Mouse (Mus musculus): ENCODE data around the gene Hoxb4. TPM values are rescaled to one million over a fixed set of nuclear protein-coding genes. Genes with fewer than 3 reads are reported as not detected.
A peak's percentile ranks its signal among the peaks of the same experiment; 100 is the strongest.

The Hoxb4 gene
- polyA plus RNA-seq, 1 experiment from 2014 or later: 7.5 TPM

DNA sequence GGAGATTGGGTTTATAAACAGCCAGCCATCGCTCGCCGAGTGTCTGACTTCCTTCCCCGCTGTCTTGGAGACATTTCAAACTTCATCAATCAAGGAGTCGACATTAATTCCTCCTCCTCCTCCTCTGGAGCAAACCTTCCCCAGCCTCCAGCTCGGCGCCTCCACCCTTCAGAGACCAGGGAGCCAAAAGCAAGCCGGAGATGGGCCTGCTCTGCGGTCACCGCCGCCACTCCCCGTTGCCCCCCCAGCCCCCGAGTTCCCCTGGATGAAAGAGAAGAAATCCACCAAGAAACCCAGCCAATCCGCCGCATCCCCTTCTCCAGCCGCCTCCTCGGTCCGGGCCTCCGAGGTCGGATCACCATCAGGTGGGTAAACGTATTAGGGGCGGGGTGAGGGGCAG, 33.8 kb downstream of the Hoxb4 start:
- WGBS: 1% methylated on average over 22 of the region's 22 CpGs
- H3K9me3 ChIP-seq: no peaks in the 10 kb centered on the region
- H3K4me1 ChIP-seq (replicated peaks): peaks cover 63% of the 10 kb centered on the region
- H3K4me2 ChIP-seq: peak overlapping the region; percentile 95
- peak overlapping the region; percentile 100 for H3K9ac ChIP-seq
- peak overlapping the region; percentile 95 for H3K4me3 ChIP-seq
- H3K36me3 ChIP-seq: peaks cover 10% of the 10 kb centered on the region; the same call in 1 of the 2 replicates
- peak; percentile 32 for ATAC-seq (ENCODE audit: low read depth)
- H3K27me3 ChIP-seq: no peaks in the 10 kb centered on the region
- peak overlapping the region; percentile 100 for H3K27ac ChIP-seq (replicated peaks)

DNA sequence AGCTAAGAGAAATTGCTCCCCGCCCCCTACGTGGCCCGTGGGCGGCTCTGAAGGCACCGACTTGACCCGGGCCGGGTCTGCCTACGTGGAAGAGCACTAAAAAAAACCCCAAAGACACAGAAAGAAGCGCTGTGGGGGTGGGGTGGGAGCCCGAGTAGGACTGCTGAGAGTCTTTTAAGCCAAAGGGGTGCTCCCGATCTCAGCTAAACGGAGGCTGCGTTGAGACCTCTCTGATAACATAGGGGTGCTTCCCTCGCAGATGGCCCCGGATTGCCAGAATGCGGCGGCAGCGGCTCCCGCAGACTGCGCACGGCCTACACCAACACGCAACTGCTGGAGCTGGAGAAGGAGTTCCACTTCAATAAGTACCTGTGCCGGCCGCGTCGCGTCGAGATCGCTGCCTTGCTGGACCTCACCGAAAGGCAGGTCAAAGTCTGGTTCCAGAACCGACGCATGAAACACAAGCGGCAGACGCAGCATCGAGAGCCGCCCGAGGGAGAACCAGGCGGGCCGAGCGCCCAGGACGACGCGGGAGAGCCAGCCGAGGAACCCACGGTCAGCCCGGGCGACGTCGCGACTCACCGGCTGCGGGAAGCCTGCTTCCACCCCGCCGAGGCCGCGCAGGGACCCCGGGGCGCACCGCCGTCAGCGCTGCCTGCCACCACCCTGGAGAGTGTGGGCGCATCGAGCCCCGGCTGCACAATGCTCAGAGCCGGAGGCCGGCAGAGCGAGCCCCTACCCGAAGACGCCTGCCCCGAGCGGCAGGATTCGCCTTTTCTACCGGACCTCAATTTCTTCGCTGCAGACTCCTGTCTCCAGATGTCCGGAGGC, 34.8 kb downstream of the Hoxb4 start:
- H3K4me1 ChIP-seq (replicated peaks): peaks cover 55% of the 10 kb centered on the region
- H3K36me3 ChIP-seq: peaks cover 6% of the 10 kb centered on the region; the same call in 1 of the 2 replicates
- no peaks in the 10 kb centered on the region for H3K9me3 ChIP-seq
- 0 out of 2 replicates have a peak, but pooled peaks have one; percentile 4 for ATAC-seq (ENCODE audit: low read depth)
- peak overlapping the region; percentile 100 for H3K9ac ChIP-seq
- peak overlapping the region; percentile 95 for H3K4me3 ChIP-seq
- peak overlapping the region; percentile 95 for H3K4me2 ChIP-seq
- H3K27ac ChIP-seq (replicated peaks): peak overlapping the region; percentile 100
- no peaks in the 10 kb centered on the region for H3K27me3 ChIP-seq
- 2% methylated on average over 75 of the region's 75 CpGs for WGBS

DNA sequence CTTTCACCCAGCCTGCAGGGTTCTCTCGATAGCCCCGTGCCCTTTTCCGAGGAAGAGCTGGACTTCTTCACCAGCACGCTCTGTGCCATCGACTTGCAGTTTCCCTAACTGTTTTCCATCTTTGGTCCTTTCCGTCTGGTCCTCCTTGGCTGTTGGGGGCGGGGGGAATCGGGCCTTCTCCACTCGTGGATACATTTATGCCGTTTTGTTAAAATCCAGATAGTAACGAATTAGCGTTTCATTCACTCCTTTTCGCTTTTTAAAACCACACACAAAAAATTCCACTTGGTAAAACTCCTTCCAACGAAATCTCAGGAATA, 35.4 kb downstream of the Hoxb4 start:
- H3K9ac ChIP-seq: peak overlapping the region; percentile 100
- H3K9me3 ChIP-seq: no peaks in the 10 kb centered on the region
- H3K4me3 ChIP-seq: peak overlapping the region; percentile 95
- WGBS: under 1% methylated on average over 14 of the region's 14 CpGs
- ATAC-seq (ENCODE audit: low read depth): no peak
- H3K27me3 ChIP-seq: no peaks in the 10 kb centered on the region
- H3K36me3 ChIP-seq: peaks cover 6% of the 10 kb centered on the region; the same call in 1 of the 2 replicates
- peak overlapping the region; percentile 100 for H3K27ac ChIP-seq (replicated peaks)
- H3K4me2 ChIP-seq: peak overlapping the region; percentile 95
- H3K4me1 ChIP-seq (replicated peaks): peaks cover 49% of the 10 kb centered on the region

DNA sequence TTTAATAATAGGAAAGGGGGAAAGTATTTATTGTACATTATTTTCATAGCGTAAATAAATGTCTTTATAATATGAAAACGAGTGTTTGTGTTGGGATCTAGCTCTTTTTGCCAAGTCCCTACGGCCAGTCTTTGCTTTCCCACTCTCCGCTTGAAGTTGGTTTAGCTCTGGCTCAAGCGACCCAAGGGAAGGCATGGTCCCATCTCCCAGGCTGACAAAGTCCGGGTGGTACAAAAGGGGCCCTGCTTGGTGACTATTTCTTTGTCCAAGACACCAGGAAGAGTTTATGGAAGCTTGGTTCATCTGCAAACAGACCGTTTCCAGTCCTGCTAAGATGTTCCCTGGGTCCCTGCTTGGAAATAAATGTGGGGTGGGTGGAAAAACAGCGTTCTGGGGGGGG, 35.9 kb downstream of the Hoxb4 start:
- H3K9ac ChIP-seq: peak overlapping the region; percentile 100
- peak overlapping the region; percentile 95 for H3K4me2 ChIP-seq
- H3K4me3 ChIP-seq: peak overlapping the region; percentile 95
- H3K36me3 ChIP-seq: peaks cover 6% of the 10 kb centered on the region; the same call in 1 of the 2 replicates
- no peaks in the 10 kb centered on the region for H3K27me3 ChIP-seq
- WGBS: 2% methylated on average over 8 of the region's 8 CpGs
- ATAC-seq (ENCODE audit: low read depth): no peak
- H3K9me3 ChIP-seq: no peaks in the 10 kb centered on the region
- peak overlapping the region; percentile 100 for H3K27ac ChIP-seq (replicated peaks)
- peaks cover 44% of the 10 kb centered on the region for H3K4me1 ChIP-seq (replicated peaks)

DNA sequence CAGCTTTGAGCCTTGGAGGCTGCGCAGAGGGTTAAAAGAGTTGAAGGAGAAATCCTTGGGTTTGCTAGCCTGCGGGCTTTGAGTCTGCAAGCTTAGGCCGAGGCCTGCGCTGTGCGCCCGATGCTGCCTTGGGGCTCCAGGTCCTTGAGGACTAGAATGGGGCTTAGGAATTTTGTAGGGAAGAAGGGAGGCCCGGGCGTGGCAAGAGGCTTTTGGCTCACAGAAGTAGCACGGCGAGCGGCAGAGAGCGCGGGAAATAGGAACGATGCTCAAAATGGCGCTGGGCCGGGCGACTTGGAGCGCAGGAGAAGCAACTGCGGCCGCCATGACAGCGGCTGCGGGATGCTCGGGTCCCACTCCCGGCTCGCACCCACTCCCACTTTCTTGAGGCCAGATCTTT, 36.3 kb downstream of the Hoxb4 start:
- no peaks in the 10 kb centered on the region for H3K27me3 ChIP-seq
- under 1% methylated on average over 25 of the region's 25 CpGs for WGBS

DNA sequence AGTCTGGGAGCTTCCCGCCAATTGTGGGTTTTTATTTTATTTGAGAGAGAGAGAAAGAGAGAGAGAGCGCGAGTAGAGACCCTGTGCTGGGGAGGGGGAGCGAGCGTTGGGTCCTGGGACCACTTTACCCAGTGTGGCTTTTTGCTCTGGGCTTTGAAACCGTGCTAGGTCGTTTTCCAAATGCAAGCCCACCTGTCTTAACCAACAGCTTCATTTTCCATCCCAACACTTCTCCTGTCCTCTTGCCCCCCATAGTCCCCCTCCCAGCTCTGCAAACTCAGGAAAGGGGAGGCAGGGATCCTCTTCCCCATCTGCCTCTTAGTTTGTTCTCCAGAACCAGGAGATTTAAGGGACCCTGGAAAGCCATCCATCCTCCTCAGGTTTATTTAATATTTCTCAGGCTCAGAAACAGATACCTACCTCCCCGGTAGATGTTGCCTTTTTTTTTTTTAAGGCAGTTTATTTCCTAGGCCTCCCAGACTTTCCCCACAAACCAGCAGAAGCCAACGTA, 36.8 kb downstream of the Hoxb4 start:
- peak overlapping the region; percentile 95 for H3K4me3 ChIP-seq
- H3K4me2 ChIP-seq: peak overlapping the region; percentile 95
- 2% methylated on average over 9 of the region's 9 CpGs for WGBS
- peaks cover 6% of the 10 kb centered on the region; the same call in 1 of the 2 replicates for H3K36me3 ChIP-seq
- H3K27me3 ChIP-seq: no peaks in the 10 kb centered on the region
- H3K9ac ChIP-seq: peak overlapping the region; percentile 100
- H3K27ac ChIP-seq (replicated peaks): peak overlapping the region; percentile 100
- ATAC-seq (ENCODE audit: low read depth): no peak
- no peaks in the 10 kb centered on the region for H3K9me3 ChIP-seq
- H3K4me1 ChIP-seq (replicated peaks): peaks cover 35% of the 10 kb centered on the region

More for the DNA sequence above, 36.3 kb downstream of the Hoxb4 start:
- peak overlapping the region; percentile 95 for H3K4me3 ChIP-seq
- no peaks in the 10 kb centered on the region for H3K9me3 ChIP-seq
- peaks cover 6% of the 10 kb centered on the region; the same call in 1 of the 2 replicates for H3K36me3 ChIP-seq
- H3K27ac ChIP-seq (replicated peaks): peak overlapping the region; percentile 100
- no peak for ATAC-seq (ENCODE audit: low read depth)
- peak overlapping the region; percentile 100 for H3K9ac ChIP-seq
- peaks cover 40% of the 10 kb centered on the region for H3K4me1 ChIP-seq (replicated peaks)
- H3K4me2 ChIP-seq: peak overlapping the region; percentile 95

DNA sequence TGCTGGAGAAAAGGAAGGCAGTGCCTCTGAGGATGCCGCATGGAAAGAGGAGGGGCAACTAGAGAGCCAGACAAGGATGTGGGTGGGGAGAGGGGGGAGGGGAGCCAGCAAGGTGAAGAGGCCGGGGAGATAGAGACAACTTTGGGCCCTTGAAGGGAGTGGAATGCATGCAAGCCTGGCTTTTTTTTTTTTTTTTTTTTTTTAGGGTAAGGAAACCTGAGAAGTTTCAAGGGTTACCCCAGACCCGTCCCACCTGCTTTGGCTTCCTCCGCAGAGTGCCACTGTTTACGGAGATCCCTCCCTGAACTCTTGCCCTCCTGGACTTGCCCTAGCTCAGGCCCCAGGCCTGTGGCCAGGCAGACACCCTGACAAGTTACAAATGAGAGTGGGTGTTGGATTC, 45.7 kb downstream of the Hoxb4 start:
- no peaks in the 10 kb centered on the region for H3K9me3 ChIP-seq
- H3K27me3 ChIP-seq: peaks cover 18% of the 10 kb centered on the region; the same call in 1 of the 2 replicates
- H3K4me1 ChIP-seq (replicated peaks): peaks cover 24% of the 10 kb centered on the region
- H3K36me3 ChIP-seq: no peaks in the 10 kb centered on the region
- no peak overlapping the region for H3K4me3 ChIP-seq
- no peak overlapping the region for H3K27ac ChIP-seq (replicated peaks)
- no peak overlapping the region for H3K4me2 ChIP-seq
- ATAC-seq (ENCODE audit: low read depth): no peak
- 16% methylated on average over 5 of the region's 5 CpGs for WGBS
- H3K9ac ChIP-seq: no peak overlapping the region

DNA sequence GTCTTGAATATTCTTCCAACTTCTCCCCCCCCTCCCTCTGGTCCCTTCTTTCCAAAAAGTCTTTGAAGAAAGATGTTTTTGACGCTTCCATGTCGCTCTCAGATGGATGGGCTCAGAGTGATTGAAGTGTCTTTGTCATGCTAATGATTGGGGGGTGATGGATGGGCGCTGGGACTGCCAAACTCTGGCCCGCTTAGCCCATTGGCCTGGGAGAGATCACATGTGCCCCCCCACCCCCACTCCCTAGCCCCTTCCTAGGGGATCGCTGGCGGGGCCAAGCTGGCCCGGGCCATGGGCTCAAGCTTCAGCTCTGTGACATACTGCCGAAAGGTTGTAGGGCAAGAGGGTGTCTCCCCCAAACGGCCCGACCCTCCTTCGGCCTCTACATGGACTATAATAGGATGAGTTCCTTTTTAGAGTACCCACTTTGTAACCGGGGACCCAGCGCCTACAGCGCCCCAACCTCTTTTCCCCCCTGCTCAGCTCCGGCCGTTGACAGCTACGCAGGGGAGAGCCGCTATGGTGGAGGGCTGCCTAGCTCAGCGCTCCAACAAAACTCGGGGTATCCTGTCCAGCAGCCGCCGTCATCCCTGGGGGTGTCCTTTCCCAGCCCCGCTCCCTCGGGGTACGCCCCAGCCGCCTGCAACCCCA, 47.5 kb downstream of the Hoxb4 start, which contains the start of gene Hoxb1:
Hoxb1 (plus strand) TSS at position 312 of the 651 bp plus-strand sequence.
- Histone ChIP-seq H3K36me3 (no peaks in the 10 kb centered on the region), H3K4me2 (peak within 1 kb of the TSS; percentile 64), H3K4me3 (peak within 1 kb of the TSS; percentile 38), H3K9ac (peak within 1 kb of the TSS; percentile 66), H3K4me1 (replicated peaks) (peaks cover 30% of the 10 kb centered on the region), H3K27me3 (peaks cover 18% of the 10 kb centered on the region; the same call in 1 of the 2 replicates), H3K9me3 (no peaks in the 10 kb centered on the region), H3K27ac (replicated peaks) (no peak within 1 kb of the TSS)
- ATAC-seq (ENCODE audit: low read depth): peak; percentile 66
- WGBS: 2% methylated on average over 25 of the region's 26 CpGs

DNA sequence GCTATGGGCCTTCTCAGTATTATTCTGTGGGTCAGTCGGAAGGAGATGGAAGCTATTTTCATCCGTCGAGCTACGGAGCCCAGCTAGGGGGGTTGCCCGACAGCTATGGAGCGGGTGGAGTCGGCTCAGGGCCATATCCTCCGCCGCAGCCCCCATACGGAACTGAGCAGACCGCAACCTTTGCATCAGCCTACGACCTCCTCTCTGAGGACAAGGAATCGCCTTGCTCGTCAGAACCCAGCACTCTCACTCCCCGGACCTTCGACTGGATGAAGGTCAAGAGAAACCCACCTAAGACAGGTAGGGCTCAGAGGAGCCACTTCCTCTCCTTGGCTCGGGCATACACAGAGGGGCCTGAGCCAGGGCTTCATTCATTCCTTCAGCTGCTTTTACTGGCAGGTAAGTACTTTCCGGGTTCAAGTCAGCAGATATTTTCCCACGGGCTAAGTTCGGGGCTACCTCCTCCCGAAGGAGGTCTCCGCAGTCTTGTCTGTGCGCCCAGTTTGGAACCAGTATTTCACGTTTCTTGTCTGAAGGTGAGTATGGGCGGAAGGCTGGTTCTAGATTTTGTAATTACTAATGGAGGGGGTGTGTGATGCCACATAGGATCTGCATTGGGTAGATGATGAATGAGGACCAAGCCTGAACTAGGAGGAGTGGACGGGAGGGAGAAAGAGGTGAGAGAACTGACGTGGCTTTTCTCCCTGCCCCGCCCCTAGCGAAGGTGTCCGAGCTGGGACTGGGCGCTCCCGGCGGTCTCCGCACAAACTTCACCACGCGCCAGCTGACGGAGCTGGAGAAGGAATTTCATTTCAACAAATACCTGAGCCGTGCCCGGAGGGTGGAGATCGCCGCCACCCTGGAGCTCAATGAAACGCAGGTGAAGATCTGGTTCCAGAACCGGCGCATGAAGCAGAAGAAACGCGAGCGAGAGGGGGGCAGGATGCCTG, 48.3 kb downstream of the Hoxb4 start:
- Histone ChIP-seq H3K4me3 (peak overlapping the region; percentile 38), H3K4me2 (peak overlapping the region; percentile 64), H3K9me3 (no peaks in the 10 kb centered on the region), H3K27me3 (peaks cover 18% of the 10 kb centered on the region; the same call in 1 of the 2 replicates), H3K27ac (replicated peaks) (no peak overlapping the region), H3K4me1 (replicated peaks) (peaks cover 30% of the 10 kb centered on the region), H3K36me3 (no peaks in the 10 kb centered on the region), H3K9ac (peak overlapping the region; percentile 66)
- 2% methylated on average over 47 of the region's 47 CpGs for WGBS
- ATAC-seq (ENCODE audit: low read depth): peak; percentile 61

DNA sequence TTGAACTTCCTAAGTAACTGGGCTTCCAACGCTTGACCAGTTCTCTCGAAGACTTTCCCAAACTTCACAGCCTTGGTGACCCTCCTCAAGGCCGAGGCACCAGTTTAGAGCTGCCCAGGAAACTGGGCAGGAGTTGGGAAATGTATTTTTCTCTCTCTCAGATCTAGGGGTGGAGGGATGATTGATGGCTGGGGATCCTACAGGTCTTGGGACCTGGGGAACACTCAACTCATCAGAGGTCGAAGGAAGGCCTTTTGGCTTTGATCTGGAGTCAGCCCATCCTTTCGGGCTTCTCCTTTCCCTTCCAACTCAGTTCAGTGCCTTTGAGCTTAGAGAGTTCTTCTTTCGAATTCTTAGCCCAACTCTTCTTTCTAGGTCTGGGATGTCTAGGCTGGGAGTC, 49.1 kb downstream of the Hoxb4 start:
- peaks cover 18% of the 10 kb centered on the region; the same call in 1 of the 2 replicates for H3K27me3 ChIP-seq

DNA sequence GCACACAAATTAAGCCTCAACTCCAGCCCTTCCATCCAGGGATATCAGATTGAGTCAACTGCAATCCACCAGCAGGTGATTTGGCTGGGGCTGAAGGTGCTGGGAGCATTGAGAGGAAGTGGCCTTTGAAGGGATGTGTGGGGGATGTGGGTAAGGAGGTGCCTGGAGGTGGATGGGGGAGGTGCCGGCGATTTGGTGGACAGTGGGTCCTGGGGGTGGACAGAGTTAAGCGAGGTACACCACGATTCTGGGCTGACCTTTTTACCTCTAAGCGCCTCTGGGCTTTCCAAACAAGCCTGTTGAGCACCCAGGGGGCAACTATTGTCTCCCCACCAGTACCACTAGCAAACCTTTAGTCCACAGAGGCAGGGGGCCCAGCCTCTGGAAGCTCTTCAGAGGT, 50.6 kb downstream of the Hoxb4 start:
- WGBS: 21% methylated on average over 5 of the region's 5 CpGs
- Histone ChIP-seq H3K4me3 (no peak overlapping the region), H3K4me2 (no peak overlapping the region), H3K36me3 (no peaks in the 10 kb centered on the region), H3K4me1 (replicated peaks) (peaks cover 45% of the 10 kb centered on the region), H3K9me3 (no peaks in the 10 kb centered on the region), H3K27ac (replicated peaks) (no peak overlapping the region), H3K27me3 (peaks cover 18% of the 10 kb centered on the region; the same call in 1 of the 2 replicates), H3K9ac (no peak overlapping the region)
- ATAC-seq (ENCODE audit: low read depth): no peak

More for the DNA sequence above, 49.1 kb downstream of the Hoxb4 start:
- peak overlapping the region; percentile 64 for H3K4me2 ChIP-seq
- no peak for ATAC-seq (ENCODE audit: low read depth)
- H3K4me3 ChIP-seq: no peak overlapping the region; the same call in 1 of the 2 replicates
- no peaks in the 10 kb centered on the region for H3K9me3 ChIP-seq
- WGBS: 19% methylated on average over 6 of the region's 6 CpGs
- no peak overlapping the region for H3K27ac ChIP-seq (replicated peaks)
- H3K9ac ChIP-seq: no peak overlapping the region
- H3K36me3 ChIP-seq: no peaks in the 10 kb centered on the region
- H3K4me1 ChIP-seq (replicated peaks): peaks cover 38% of the 10 kb centered on the region

Data from neural tube, embryonic 13.5 days (tissue).